Comparison of ENCODE assay signal across 27 mouse cellular contexts in the genomic region with DNA sequence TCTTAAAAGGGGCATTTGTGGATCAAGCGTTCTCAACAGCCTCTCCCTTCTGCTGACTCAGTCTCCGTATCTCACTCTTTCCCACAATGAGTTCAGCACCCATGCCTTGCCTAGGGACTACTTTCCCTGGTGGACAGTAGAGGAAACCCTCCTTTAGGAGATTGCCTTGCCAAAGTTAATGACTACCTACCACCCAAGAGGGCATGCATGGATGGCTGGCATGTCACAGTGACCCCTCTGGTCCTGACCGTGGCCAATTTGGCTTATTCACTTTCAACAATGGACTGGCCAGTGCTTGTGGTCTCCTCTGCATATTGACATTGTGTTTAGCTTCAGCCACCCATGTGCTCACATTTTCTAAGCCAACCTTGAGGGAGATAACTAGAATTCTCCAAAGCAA. TPM values are rescaled to one million over a fixed set of nuclear protein-coding genes. Genes with fewer than 3 reads are reported as not detected.
DNase-seq lines count a peak whose midpoint lies in the region; ATAC-seq lines count a peak whose summit lies in the region.
"Had no signal": no experiment of that assay in that cellular context is flagged by ENCODE, and none has a peak within 500 bp of the region (broad histone marks: within the 10 kb centered on the region; RNA-seq: fewer than 3 reads in every experiment).

No protein-coding gene starts in this region.

- H3K27me3 ChIP-seq in megakaryocyte, embryonic 14.5 days (replicated peaks) = no peaks in the 10 kb centered on the region
- H3K27me3 ChIP-seq: embryonic facial prominence, embryonic 13.5 days; forebrain, embryonic 12.5 days; forebrain, embryonic 15.5 days; heart, embryonic 12.5 days; heart, embryonic 15.5 days had no signal

- no peak for ATAC-seq in megakaryocyte, adult 5-6 weeks (ENCODE audit: poor library complexity, severe bottlenecking)
- ATAC-seq: activated CD4-positive, CD25-positive, alpha-beta regulatory T cell, adult 4 months; forebrain, embryonic 15.5 days had no signal

- intact Hi-C loops in left cerebral cortex, postnatal 4 days (cut with DNase I) = no loop called here

- no peaks in the 10 kb centered on the region for H3K9me3 ChIP-seq in megakaryocyte, embryonic 14.5 days
- H3K9me3 ChIP-seq: embryonic facial prominence, embryonic 10.5 days; embryonic facial prominence, embryonic 13.5 days; forebrain, embryonic 12.5 days; forebrain, embryonic 15.5 days; heart, embryonic 15.5 days; hindbrain, embryonic 10.5 days had no signal

- DNase-seq in kidney, adult 11 months = peak; percentile 28
- DNase-seq in kidney, postnatal 36 days = no peak
- DNase-seq in kidney, adult 9 months = peak; percentile 42
- DNase-seq in kidney, postnatal 10 days = no peak
- no peak for DNase-seq in left cerebral cortex, postnatal 4 days
- DNase-seq: adrenal gland, adult 8-10 months; adrenal gland, postnatal 25 days; cerebellum, adult 11-12 months; cerebellum, adult 8-10 months; cerebellum, postnatal 10 days; cerebellum, postnatal 36 days; embryo, embryonic 11 days; gastrocnemius, postnatal 25 days; heart, adult 18-20 months; heart, postnatal 10 days; heart, postnatal 36 days had no signal

- H3K4me1 ChIP-seq in megakaryocyte, embryonic 14.5 days = peaks cover 97% of the 10 kb centered on the region
- H3K4me1 ChIP-seq: embryonic facial prominence, embryonic 13.5 days; forebrain, embryonic 12.5 days; forebrain, embryonic 15.5 days had no signal

- H3K4me3 ChIP-seq in megakaryocyte, embryonic 14.5 days (replicated peaks) = peak overlapping the region; percentile 84
- H3K4me3 ChIP-seq: embryonic facial prominence, embryonic 10.5 days; embryonic facial prominence, embryonic 13.5 days; erythroblast, embryonic 14.5 days; forebrain, embryonic 12.5 days; forebrain, embryonic 15.5 days; heart, embryonic 12.5 days; heart, embryonic 15.5 days; hindbrain, embryonic 10.5 days had no signal

- peaks cover 81% of the 10 kb centered on the region for H3K36me3 ChIP-seq in megakaryocyte, embryonic 14.5 days (replicated peaks; ENCODE audit: low read length)
- H3K36me3 ChIP-seq: embryonic facial prominence, embryonic 10.5 days; embryonic facial prominence, embryonic 13.5 days; forebrain, embryonic 12.5 days; forebrain, embryonic 15.5 days; heart, embryonic 12.5 days; heart, embryonic 15.5 days; hindbrain, embryonic 10.5 days had no signal

RNA-seq across cellular contexts. Expression of a gene that starts 19.8 kb away (rescaled TPM):
- 142 and 149 TPM in 2 replicates for polyA plus RNA-seq in megakaryocyte, embryonic 14.5 days (2012; ENCODE audit: insufficient read depth, low replicate concordance)
- 0.02 and 0.32 TPM in 2 replicates for total RNA-seq in megakaryocyte, adult 5-6 weeks (2015)
- total RNA-seq in megakaryocyte, adult 5-6 weeks (2017) = 0.04 TPM in 1 of 2 replicates, not detected in the other
- total RNA-seq in left cerebral cortex, postnatal 4 days (2021) = 1 to 10 TPM; 1.5 TPM

Comparison
In these comparisons a context has a peak if more than half of its experiments do, and no peak if none do; other contexts are left out.
1. DNase-seq: peak in kidney, adult 11 months (single experiment) and kidney, adult 9 months (single experiment); none in kidney, postnatal 36 days (0 of 2), kidney, postnatal 10 days (single experiment) and left cerebral cortex, postnatal 4 days (single experiment).